Mouse (Mus musculus): ENCODE measurements around the gene Vwa8.

DNA sequence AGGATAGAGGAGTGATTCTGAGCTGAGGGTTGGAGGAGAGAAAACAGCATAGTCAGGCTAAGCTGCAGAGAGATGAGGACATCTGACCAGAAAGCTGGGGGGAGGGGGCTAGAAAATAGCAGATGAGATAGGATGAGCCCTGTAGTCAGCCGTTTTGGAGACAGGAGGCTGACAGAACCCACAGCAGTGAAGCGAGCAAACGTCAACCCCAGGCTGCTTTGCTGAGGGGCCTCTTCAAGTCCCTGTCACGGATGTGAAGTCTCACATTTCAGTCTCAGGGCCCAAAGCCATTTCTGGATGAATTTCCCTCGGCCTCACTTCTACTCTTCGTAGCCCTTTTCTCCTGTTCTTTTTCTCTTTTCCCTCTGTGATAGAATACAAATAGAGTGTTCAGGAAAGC is 184.5 kb downstream of the Vwa8 start:
- TF ChIP-seq EP300 (IDR thresholded peaks at IDR 0.05; ENCODE audit: low read depth) (no peak), CTCF (IDR thresholded peaks at IDR 0.05; ENCODE audit: low read depth) (no peak)
